Mouse (Mus musculus): Measurements from ENCODE around the gene Plod1.

DNA sequence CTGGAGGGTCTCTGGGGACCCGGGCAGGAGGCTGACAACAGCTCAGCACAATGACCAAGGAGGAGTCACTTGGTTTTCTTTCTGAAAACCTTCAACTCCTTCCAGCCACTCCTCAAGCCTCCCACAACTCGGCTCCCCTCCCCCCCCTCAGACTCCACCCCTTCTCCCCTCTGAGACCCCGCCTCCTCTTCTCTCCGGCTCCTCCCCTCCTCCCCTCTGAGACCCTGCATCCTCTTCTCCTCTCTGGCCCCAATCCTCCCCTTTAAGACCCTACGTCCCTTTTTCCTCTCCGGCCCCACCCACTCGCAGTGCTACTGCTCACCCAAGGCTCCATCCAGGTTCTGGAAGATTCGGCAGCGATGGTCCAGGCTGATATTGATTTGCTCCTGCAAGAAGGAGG, 8.4 kb downstream of the Plod1 start:
- TF ChIP-seq CTCF (IDR thresholded peaks at IDR 0.05; ENCODE audit: control insufficient read depth, insufficient read depth, insufficient replicate concordance, low read depth, low read length) (no peak), POLR2A (IDR thresholded peaks at IDR 0.05; ENCODE audit: control insufficient read depth, low read depth, low read length) (no peak)

All from testis, adult 2 months (tissue).